Mouse (Mus musculus): ENCODE data around the gene Clnk.
A peak's percentile ranks its signal among the peaks of the same experiment; 100 is the strongest.

The Clnk gene

DNA sequence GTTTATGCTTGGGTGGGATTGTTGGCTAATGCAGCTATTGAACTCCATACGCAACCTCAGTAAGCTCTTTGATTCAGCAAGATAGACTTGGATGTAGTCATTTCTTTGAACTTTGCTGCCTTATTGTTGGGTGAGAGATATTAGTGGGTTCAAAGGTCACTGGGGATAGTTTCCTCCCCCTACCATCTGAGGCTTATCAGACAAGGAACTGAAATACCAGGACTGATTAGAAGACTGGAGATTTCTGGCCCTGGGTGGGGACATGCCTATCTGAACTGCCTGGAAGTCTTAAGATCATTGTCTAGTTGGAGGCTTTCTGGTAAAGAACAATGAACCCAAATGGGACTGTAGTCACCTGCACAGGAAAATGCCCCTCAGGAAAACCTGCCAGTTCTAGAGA is 26.4 kb downstream of the Clnk start:
- no peak for DNase-seq (ENCODE audit: low read depth)

GRCm38 (mm10) chr5:38845529-38845928 is 31.1 kb downstream of the Clnk start:
- DNase-seq (ENCODE audit: low read depth): no peak

DNA sequence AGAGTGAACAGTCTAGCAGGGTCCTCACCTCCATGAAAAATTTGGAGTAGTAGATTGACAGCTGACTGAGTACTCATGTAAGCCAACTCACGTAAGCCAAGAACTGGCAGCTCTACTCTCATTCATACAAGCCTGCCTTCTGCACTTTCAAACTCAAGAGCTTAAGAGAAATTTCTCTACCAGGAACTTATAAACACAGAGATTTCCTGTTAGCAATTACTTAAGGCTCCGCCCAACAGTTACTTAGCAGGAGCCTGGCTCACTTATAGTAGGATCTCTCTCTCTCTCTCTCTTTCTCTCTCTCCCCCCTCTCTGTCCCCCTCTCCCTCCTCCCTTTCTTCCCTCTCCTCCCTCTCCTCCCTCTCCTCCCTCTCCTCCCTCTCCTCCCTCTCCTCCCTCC is 32.3 kb downstream of the Clnk start:
- no peak for DNase-seq (ENCODE audit: low read depth)

DNA sequence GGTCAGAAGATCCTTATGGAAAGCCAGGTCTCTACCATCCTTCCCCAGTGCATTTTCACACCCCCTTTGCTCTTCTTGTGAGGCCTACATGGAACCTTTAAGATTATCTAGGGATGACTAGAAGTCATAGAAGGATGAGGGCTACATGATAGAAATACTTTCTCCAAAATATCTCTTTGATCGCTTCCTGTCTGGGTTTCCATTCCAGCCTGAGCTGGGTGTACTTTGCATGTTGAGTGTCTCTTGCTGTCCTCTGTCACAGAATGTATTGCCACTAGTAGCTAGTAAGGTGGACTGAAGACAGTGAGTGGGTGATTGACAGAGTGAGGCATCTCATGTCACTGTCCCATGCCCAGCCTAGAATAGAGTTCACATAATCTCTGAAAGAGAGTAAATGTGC is 36.6 kb downstream of the Clnk start:
- DNase-seq (ENCODE audit: low read depth): no peak

DNA sequence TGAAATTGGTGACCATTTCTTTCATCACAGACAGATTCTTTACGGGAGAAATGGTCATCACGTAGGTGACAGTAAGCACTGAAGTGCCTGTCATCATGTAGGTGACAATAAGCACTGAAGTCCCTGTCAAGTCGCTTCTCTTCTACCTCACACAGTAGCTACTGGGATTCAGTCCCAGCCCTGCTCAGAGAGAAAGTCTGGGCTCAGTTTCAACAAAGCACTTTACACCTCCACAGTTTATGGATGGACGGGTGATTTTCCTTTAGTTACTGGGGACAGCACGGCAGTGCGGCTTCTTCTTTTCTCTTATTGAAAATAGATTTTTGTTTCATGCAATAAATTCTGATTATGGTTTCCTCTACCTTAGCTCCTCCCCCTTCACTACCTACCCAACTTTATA is 49.3 kb downstream of the Clnk start:
- no peak for DNase-seq (ENCODE audit: low read depth)

DNA sequence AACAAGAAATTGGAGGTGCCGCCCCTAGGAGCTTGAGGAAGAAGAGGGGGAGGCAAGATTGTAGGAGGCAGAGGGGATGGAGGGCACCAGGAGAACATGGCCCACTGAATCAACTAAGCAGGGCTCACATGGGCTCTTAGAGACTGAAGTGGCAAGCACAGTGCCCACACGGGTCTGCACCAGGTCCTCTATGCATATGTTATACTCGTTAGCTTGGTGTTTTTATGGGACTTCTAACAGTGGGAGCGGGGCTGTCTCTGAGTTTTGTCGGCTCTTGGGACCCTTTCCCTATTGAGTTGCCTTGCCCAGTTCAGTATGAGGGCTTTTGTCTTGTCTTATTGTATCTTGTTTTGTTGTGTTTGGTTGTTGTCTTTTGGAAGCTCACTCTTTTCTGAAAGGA is 50.0 kb downstream of the Clnk start:
- DNase-seq (ENCODE audit: low read depth): no peak

DNA sequence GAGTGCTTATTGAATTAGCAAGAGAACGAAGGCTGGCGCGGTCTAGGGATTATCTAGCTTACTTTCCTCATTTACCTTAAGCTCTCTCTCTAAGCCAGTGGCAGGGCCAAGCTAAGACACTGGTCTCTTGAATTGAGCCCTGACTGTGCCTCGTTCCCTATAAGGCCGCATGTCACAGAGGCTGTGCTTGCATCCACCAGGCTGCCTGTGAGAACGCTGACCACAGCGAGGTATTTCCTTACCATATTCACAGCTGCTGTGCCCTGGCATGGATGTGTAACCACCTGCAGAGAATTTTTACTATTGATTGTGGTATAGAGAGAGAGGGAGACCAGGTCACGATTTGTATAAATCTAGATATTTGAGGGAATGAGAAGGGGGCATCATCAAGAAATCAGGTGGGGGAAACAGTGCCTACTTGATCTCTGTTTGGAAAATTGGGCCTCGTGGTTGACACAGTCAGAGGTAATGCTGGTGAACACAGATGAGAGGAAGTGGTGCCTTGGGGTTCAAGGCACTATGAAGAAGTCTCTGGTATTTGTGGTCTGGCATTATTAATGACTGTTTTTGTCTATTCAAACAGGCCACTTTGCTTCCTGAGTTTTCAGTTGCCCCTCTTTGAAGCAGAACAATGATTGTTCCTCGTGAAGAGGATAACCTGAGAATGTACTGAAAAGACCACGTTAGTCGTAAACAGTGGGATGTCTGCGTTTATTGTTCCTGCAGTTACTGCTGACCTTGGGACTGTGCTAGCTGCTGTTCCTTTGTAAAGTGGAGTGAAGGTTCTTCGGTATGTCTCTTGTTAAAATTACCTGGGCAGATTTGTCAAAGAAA is 52.3 kb downstream of the Clnk start:
- peak; percentile 33 for DNase-seq (ENCODE audit: low read depth)

- DNase-seq (ENCODE audit: low read depth): no peak
Observed at GRCm38 (mm10) chr5:38813391-38814109, 63.1 kb downstream of the Clnk start.

GRCm38 (mm10) chr5:38812916-38813315 is 63.7 kb downstream of the Clnk start:
- DNase-seq (ENCODE audit: low read depth): no peak

DNA sequence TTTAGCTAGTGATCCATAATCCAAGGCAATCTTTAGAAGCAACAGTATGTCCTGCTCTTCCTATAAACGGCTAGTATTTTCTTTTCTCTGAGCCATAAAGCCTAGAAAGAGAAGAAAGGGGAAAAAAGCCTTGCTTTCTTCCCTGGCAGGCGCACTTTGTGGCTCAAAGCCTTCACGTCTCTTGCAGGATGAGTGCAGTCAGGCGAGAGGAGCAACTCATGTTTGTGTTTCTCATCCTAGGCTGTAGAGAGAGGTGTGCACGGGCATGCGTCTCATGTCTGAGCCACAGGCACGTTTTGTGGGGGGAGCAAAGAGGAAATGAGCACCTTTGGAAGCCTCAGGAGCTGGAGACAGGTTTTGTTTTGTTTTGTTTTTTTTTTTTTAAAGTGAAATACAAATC is 64.2 kb downstream of the Clnk start:
- no peak for DNase-seq (ENCODE audit: low read depth)

DNA sequence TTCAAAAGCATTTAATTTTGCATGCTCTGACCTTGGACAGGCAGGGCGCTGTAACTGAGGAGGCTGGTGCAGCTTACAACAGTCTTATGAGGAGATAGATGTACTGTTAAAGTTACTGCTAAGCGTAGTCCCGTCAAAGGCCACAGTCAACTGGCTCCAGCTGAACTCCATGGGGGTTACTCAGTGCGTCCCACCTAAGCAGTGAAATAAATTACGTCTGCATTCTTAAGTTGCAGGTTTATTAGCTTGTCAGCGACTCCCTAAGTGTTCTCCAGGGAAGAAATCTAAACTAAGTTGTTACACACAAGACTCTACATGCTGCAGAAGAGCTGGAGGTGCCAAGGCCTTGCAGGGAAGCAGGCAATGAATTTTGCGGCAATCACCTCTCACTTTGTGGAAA is 77.7 kb downstream of the Clnk start:
- DNase-seq (ENCODE audit: low read depth): no peak

- DNase-seq (ENCODE audit: low read depth): no peak
Observed at GRCm38 (mm10) chr5:38795139-38795538, 81.5 kb downstream of the Clnk start.

DNA sequence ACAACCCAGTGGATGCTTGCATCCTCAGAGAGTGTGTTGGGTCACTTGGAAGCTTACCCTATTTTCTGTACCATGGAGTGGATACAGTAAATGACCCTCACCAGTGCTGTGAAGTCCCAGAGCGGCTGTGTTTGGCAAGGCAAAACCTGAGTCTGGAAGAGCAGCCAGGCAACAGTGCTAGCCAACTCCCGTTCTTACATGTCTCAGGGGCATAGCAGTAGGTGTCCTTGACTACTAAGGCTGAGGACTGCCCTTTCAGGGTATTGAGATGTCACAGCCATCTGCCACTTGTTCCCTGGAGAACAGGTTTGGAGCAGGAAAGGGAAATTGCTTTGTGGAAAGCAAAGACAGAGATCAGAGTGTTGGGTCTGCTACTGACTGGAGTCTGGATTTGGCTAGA is 85.5 kb downstream of the Clnk start:
- DNase-seq (ENCODE audit: low read depth): no peak

DNA sequence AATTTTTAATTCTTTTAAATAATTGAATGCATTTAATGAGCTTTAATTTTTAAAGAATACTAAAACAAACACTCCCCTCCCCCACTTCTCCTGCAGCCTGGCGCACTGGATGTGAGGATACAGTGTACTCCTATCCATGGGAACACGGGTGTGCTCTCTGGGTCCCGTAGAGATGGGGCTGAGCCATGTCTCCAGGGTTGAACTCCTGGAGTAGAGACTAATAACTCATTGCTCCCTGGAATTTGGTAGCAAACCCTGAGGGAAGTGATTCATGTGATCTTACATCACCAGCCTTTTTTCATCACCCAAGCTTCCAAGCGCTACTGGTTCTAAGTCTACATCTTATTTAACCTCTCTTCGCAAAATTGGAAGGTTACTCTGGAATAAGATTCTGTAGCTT is 87.8 kb downstream of the Clnk start:
- no peak for DNase-seq (ENCODE audit: low read depth)

DNA sequence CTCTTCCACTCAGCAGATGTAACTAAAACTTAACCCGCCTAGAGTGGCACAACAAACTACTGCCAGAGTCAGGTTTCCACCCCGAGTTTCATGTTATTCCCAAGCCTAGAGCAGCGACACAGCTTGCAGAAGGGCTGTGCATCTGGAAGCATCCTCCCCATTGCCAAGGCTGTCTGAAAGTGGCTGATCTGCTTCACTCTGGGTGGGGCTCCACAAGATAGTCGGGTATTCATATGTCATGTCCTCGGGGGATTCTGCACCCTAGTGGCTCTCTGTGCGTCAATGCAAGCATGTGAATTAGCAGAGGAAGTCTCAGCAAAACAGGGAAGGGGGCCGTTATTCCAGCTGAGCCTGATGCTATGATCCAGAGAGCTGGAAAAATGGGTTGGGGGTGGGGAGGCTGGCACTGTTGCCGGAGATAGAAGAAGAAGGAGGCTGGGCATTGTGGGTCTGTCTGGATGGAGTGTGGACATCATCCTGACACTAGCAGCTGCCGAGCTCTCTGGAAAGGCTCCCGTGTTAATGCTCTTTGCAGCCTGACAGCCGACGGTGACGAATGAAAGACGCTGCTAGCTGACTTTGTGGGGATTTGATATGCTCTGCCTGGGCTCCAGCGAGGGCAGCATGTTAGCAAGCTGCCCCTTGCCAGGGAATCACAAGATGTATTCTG is 88.6 kb downstream of the Clnk start:
- no peak for DNase-seq (ENCODE audit: low read depth)

DNA sequence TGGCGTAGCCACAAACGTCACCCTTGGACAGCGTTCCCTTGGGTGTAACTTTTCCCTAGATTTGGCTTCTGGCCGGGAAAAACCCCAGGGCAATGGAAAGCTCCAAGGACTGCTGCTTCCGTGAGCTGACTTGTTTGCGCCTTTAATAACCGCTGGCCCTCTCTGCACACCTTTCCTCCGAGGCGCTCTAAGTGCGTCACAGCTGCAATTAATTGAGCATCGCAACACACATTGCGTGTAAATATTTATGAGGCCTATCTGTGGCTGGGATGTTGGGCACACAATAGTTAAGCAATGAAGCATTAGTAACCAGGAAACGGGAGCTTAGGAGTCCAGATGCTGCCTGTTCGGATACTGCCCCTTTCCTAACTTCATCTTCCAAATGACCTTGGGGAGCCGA is 90.5 kb downstream of the Clnk start:
- DNase-seq (ENCODE audit: low read depth): no peak

DNA sequence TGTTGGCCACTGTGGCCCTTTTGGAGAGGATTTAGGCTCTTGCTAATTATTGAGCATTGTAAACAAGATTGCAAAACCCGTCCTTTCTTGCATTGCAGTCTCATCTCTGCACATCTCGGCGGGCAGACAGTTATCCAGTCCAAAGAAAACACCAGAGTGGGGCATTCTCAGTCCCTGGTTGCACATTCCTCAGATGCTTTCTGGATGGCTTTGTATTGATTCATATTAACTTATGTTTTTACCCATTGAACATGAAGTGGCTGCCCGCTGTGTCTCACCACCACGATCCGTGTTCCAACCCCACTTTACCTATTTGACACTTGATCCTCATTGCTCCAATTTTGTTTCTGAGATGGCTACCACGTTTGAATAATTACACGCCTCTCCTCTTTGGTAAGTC is 90.9 kb downstream of the Clnk start:
- no peak for DNase-seq (ENCODE audit: low read depth)

DNA sequence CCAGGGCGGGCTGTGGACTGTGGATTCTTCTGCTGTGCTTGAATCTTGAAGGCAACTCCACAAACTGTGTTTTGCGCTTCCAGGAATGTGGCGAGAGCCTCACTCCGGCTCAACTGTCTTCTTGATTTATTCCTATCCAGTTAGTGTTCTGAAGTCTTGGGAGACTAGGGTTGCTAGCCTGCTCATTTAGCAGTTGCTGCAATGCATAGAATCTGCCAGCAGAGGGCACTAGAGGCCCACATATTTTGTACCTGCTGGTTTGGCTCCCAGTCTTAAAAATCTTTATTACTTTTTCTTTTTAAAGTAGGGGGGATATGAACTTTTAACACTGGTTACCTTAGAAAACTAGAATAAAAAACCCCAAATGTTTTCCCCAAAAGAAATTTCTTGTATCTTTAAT is 94.8 kb downstream of the Clnk start:
- DNase-seq (ENCODE audit: low read depth): peak; percentile 46

DNA sequence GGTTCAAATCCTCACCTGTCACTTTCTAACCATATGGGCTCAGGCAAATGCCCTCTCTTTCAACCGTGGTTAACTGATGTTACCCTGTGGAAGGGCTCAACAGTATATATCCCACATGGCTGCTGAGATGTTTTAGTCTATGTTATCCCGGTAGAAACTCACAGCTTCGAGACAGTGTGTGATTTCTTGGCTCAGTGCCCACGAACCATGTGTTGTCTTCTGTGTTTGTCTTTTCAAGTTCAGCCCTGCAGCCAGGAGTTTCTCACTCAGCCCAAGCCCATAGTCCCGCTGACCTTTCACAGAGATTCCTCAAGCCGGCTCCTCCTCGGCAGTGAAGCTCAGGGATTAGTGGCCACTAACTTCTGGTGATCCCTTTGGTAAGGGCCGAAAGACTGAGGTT is 96.0 kb downstream of the Clnk start:
- no peak for DNase-seq (ENCODE audit: low read depth)

GRCm38 (mm10) chr5:38780045-38780444 is 96.6 kb downstream of the Clnk start:
- DNase-seq (ENCODE audit: low read depth): peak; percentile 5

- DNase-seq (ENCODE audit: low read depth): no peak
Observed at GRCm38 (mm10) chr5:38775500-38775899, 101.1 kb downstream of the Clnk start.

DNA sequence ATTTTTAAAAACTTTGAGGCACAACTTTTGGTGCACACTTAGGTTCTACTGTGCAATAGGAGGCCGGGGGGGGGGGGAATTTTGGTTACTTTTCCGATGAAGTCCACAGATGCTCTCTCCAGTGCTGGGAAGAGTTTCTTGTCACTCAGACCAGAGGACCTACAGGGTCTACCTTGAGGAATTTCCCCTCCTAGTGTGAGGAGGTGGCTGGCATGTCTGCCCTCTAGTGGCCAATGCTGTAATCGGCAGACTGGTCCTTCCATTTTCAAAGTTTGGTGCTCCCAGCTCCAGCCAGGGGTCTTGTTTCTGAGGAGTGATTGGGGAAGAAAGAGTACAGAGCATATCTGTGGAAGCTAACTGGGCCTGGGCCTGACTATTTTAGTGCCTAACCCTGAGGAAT is 121.7 kb downstream of the Clnk start:
- peak; percentile 11 for DNase-seq (ENCODE audit: low read depth)

DNA sequence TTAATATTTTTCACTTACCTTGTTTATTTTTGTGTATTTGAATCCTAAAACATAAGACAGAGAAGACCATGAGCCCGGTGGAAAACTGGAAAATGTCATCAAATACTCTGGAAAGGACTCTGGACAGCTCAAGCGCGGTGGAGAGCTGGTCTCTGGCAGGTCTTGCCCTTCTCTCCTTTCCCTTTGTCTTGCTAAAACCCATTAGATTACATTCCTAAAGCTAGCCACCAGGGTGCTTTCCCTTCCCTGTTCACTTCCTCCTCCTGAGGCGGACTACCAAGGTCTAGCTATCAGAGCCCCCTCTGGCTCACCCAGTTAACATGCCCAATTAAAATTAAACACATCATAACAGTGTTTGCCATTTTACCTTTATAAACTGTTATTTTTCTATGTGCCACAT is 123.9 kb downstream of the Clnk start:
- no peak for DNase-seq (ENCODE audit: low read depth)

All from 416B (cell line).